Mouse (Mus musculus) kidney, adult 2 months (tissue): Measurements from ENCODE around the gene Gm3159.
"Not testable (repeated sequence)": the region's sequence is repeated elsewhere in the genome, so short reads cannot be mapped to it uniquely, and the experiment has no call there.

Source experiments
- CTCF ChIP-seq: fragments of 200-500 bp; conservative IDR thresholded peaks from 2 replicates; pipeline ENCODE4 v1.5.1; 2011; ENCODE audit warnings: low read depth, mild to moderate bottlenecking, control low read depth, low read length, moderate library complexity, mixed read lengths; ENCODE audit not compliant: insufficient read depth, insufficient read length
- POLR2A ChIP-seq: fragments of 200-500 bp; IDR thresholded peaks from one replicate; pipeline ENCODE4 v1.6.1; 2011; ENCODE audit warnings: low read depth, low read length, control low read depth

DNA sequence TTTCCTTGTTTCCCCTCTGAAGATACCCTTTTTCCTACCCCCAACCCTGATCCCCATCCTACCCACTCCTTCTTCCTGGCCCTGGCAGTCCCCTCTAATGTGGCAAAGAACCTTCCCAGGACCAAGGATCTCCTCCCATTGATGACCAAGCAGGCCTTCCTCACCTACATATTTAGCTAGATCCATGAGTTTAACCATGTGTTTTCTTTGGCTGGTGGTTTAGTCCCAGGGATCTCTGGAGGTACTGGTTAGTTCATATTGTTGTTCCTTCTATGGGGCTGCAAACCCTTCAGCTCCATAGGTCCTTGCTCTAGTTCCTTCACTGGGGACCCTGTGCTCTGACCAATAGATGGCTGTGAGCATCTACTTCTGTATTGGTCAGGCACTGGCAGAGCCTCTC is 19.5 kb upstream of the Gm3159 start:
- not testable (repeated sequence) for TF ChIP-seq CTCF, POLR2A
